Mouse (Mus musculus) small intestine, adult 2 months (tissue): Measurements from ENCODE around the gene Ppp1r1b.

Source experiments
- CTCF ChIP-seq: fragments of 200-500 bp; IDR thresholded peaks from 2 replicates; pipeline ENCODE4 v1.5.1; 2012; ENCODE audit warnings: low read depth, mild to moderate bottlenecking, control low read depth, inconsistent platforms, low read length, moderate library complexity, mixed read lengths; ENCODE audit not compliant: insufficient replicate concordance, insufficient read length; ENCODE audit errors: extremely low read depth
- POLR2A ChIP-seq: fragments of 200-500 bp; IDR thresholded peaks from 2 replicates; pipeline ENCODE4 v1.6.1; 2012; ENCODE audit warnings: low read depth, mild to moderate bottlenecking, control low read depth, inconsistent platforms, low read length, moderate library complexity

- no peak for TF ChIP-seq POLR2A
- TF ChIP-seq CTCF: no peak
These were observed 15.4 kb upstream of the Ppp1r1b start for GRCm38 (mm10) chr11:98332841-98333240.
